Mouse (Mus musculus) small intestine, adult 2 months (tissue): ENCODE data around the gene Rbm20. TPM values are rescaled to one million over a fixed set of nuclear protein-coding genes. Genes with fewer than 3 reads are reported as not detected.

Experiments
- H3K27ac ChIP-seq: fragments of 200-500 bp; 2 replicates; pipeline ENCODE4 v1.5.1; 2012; ENCODE audit warnings: low read depth, low read length, control low read depth, inconsistent platforms; ENCODE audit not compliant: insufficient read depth
- H3K27me3 ChIP-seq: fragments of 200-500 bp; 2 replicates; pipeline ENCODE4 v1.6.1; 2012; ENCODE audit warnings: mild to moderate bottlenecking, moderate library complexity, low read length, inconsistent platforms; ENCODE audit not compliant: control insufficient read depth, insufficient read depth
- H3K36me3 ChIP-seq: fragments of 200-500 bp; 2 replicates; pipeline ENCODE4 v1.6.1; 2012; ENCODE audit warnings: mild to moderate bottlenecking, low read length, control low read depth, inconsistent platforms; ENCODE audit not compliant: control insufficient read depth, insufficient read depth
- H3K4me1 ChIP-seq: fragments of 200-500 bp; 2 replicates; pipeline ENCODE4 v1.6.1; 2012; ENCODE audit warnings: low read length, inconsistent platforms, mixed read lengths; ENCODE audit not compliant: control insufficient read depth, insufficient read depth, insufficient read length
- H3K4me3 ChIP-seq: fragments of 200-500 bp; 2 replicates; pipeline ENCODE4 v1.5.1; 2012; ENCODE audit warnings: low read depth, mild to moderate bottlenecking, control low read depth, inconsistent platforms, low read length, moderate library complexity
- CTCF ChIP-seq: fragments of 200-500 bp; IDR thresholded peaks from 2 replicates; pipeline ENCODE4 v1.5.1; 2012; ENCODE audit warnings: low read depth, mild to moderate bottlenecking, control low read depth, inconsistent platforms, low read length, moderate library complexity, mixed read lengths; ENCODE audit not compliant: insufficient replicate concordance, insufficient read length; ENCODE audit errors: extremely low read depth
- POLR2A ChIP-seq: fragments of 200-500 bp; IDR thresholded peaks from 2 replicates; pipeline ENCODE4 v1.6.1; 2012; ENCODE audit warnings: low read depth, mild to moderate bottlenecking, control low read depth, inconsistent platforms, low read length, moderate library complexity
- WGBS: fragments of 180-500 bp; shearing (Covaris S2); methylation state at CpG from one replicate; pipeline ENCODE4 v1.1.7; 2018; 5-methylcytosine and 5-hydroxymethylcytosine counted together
- polyA plus RNA-seq: library from polyadenylated mRNA; depleted of rRNA; stranded (reverse); fragments of >200 nt; gene quantifications from 2 replicates; pipeline ENCODE4 v1.2.3, GENCODE M21; 2012; rRNA removed

Gene Rbm20
- polyA plus RNA-seq, 1 experiment, result 0.16 TPM

DNA sequence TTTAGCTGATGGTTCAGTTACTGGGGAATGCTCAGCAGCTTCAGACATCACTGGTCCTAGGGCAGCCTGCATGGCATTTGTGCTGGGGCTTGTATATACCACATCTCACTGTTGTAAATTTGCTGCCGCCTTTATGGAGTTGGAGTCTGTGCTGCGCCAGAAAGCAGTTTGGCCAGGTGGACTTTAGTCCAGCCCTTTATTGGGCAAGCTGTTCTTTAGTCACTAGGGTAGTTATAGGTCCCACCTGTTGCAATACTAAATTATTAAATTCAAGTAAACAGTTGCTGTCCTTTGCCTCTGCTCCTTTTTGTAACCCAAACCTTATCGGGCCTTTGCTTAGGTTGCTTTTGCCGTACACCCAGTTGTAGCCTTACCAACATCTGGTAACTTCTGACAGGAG lies 237.8 kb downstream of the Rbm20 start:
- H3K36me3 ChIP-seq, result peaks cover 72% of the 10 kb centered on the region
- 51% methylated on average over 4 of the region's 4 CpGs for WGBS
- no peak overlapping the region for H3K4me3 ChIP-seq
- no peaks in the 10 kb centered on the region for H3K4me1 ChIP-seq
- H3K27me3 ChIP-seq, result no peaks in the 10 kb centered on the region
- H3K27ac ChIP-seq, result no peak overlapping the region
- TF ChIP-seq POLR2A (no peak), CTCF (no peak)

Other genes with a start within 250 kb of the Rbm20 start
- gene Dusp5, start 148.2 kb upstream of the Rbm20 start, polyA plus RNA-seq, result 18.0 and 28.5 TPM in 2 replicates
- gene Nutf2-ps1, start 88.2 kb upstream of the Rbm20 start, polyA plus RNA-seq, result 36.8 and 48.9 TPM in 2 replicates
- 0.43 and 1.4 TPM in 2 replicates for gene Smc3, start 76.9 kb upstream of the Rbm20 start, polyA plus RNA-seq
- gene Pdcd4, start 214.9 kb downstream of the Rbm20 start, polyA plus RNA-seq, result 1.9 and 3.8 TPM in 2 replicates